Mouse (Mus musculus) liver, postnatal 0 days (tissue): ENCODE data around the gene Fam81a.

ENCODE experiments used
- CTCF ChIP-seq: sonication (generic); IDR thresholded peaks from 2 replicates; pipeline ENCODE4 v1.5.1; 2016; ENCODE audit warnings: antibody characterized with exemption, low read depth
- EP300 ChIP-seq: IDR thresholded peaks from 2 replicates; pipeline ENCODE4 v1.6.1; 2016; ENCODE audit warnings: antibody characterized with exemption, low read depth, mild to moderate bottlenecking

DNA sequence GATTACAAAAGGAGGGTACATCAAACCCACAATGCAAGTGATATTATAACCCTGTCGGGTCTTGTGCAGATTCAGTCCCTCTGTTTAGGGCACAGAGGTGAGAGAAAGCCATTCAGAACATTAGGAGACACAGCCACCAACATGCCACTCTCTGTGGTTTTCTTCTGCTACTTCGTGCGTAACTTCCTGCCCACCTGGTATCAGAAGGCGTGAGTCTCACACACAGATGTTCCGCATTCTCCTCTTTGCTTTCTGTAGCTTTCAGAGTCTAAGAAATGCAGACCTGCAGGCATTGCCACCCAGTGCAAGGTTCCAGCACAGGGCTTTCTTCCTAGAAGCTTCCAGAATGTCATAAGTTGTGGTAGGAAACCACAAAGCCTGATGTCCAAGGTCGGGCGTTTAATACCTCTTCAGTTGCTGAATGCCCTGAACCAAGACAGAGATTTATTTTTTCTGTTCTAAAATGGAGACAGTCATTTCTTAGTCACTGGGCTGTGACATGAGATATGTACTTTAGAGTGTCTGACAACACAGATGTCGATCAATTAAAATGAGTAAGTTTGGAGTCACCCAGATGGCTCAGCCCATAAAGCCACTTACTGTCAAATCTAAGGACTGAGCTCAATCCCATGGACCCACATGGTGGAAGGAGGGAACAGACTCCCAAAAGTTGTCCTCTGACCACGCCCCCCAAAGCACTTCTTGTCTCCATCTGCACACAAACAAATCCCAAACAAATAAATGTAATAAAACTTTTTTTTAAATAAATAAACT lies 62.1 kb downstream of the Fam81a start:
- TF ChIP-seq CTCF (no peak), EP300 (no peak)
